Mouse (Mus musculus): ENCODE results near the gene Hrc. TPM values are rescaled to one million over a fixed set of nuclear protein-coding genes. Genes with fewer than 3 reads are reported as not detected.

Gene Hrc
- total and polyA plus RNA-seq, 3 experiments = 0.22 TPM; not detected in 2

GRCm38 (mm10) chr7:45374620-45375019, 39.5 kb downstream of the Hrc start (continued):
- peak; percentile 63 to 83; a peak in 3 of 4 replicates for TF ChIP-seq EP300 (IDR thresholded peaks at IDR 0.05; ENCODE audit: low read depth in 1 of 2, low read length in 2 of 2)
- TF ChIP-seq SIN3A (IDR thresholded peaks at IDR 0.05; ENCODE audit: low read length) = peak; percentile 61
- TF ChIP-seq HCFC1 (IDR thresholded peaks at IDR 0.05; ENCODE audit: low read depth, low read length) = peak; percentile 32; the same call in 1 of the 2 replicates
- 0 out of 2 replicates have a peak, but pooled peaks have one; percentile 39 for TF ChIP-seq ZNF384 (IDR thresholded peaks at IDR 0.05; ENCODE audit: low read depth, low read length)

- no peaks in the 10 kb centered on the region; the same call in 1 of the 2 replicates for H3K79me2 ChIP-seq (ENCODE audit: control insufficient read depth, insufficient read depth, low read length, poor library complexity)
- DNase-seq (ENCODE audit: low read depth, low spot score) = no peak
- H3K27me3 ChIP-seq (ENCODE audit: control insufficient read depth in 1 of 2, insufficient read depth in 2 of 2, low read length in 2 of 2) = no peaks in the 10 kb centered on the region
- 0 out of 2 replicates have a peak, but pooled peaks have one; percentile 33 for TF ChIP-seq ZMIZ1 (IDR thresholded peaks at IDR 0.05; ENCODE audit: low read depth, low read length)
- TF ChIP-seq NRF1 (IDR thresholded peaks at IDR 0.05; ENCODE audit: insufficient read depth, low read depth, low read length, poor library complexity, severe bottlenecking) = no peak
- peaks cover 3 to 6% of the 10 kb centered on the region in 2 experiments; a peak in 3 of 4 replicates for H3K4me1 ChIP-seq (ENCODE audit: control insufficient read depth in 1 of 2, insufficient read depth in 2 of 2, low read length in 2 of 2)
- no peak overlapping the region for H3K4me3 ChIP-seq (ENCODE audit: control insufficient read depth in 1 of 2, insufficient read depth in 1 of 2, low read depth in 2 of 2, low read length in 2 of 2)
- peaks cover 30 to 34% of the 10 kb centered on the region in 2 experiments for H3K36me3 ChIP-seq (ENCODE audit: control insufficient read depth in 1 of 2, insufficient read depth in 2 of 2, low read length in 2 of 2)
- H3K9ac ChIP-seq (ENCODE audit: control insufficient read depth, low read depth, low read length, poor library complexity, severe bottlenecking) = no peak overlapping the region
- H3K27ac ChIP-seq (ENCODE audit: control insufficient read depth, low read depth, low read length) = no peak overlapping the region
- H3K9me3 ChIP-seq (replicated peaks; ENCODE audit: insufficient read depth, low read length) = no peaks in the 10 kb centered on the region
These were observed 41.0 kb downstream of the Hrc start for GRCm38 (mm10) chr7:45376057-45376456.

GRCm38 (mm10) chr7:45386077-45386476, 51.0 kb downstream of the Hrc start:
- peak; percentile 57 for DNase-seq (ENCODE audit: low read depth, low spot score)
- H3K9ac ChIP-seq (ENCODE audit: control insufficient read depth, low read depth, low read length, poor library complexity, severe bottlenecking) = no peak overlapping the region
- H3K79me2 ChIP-seq (ENCODE audit: control insufficient read depth, insufficient read depth, low read length, poor library complexity) = peaks cover 12% of the 10 kb centered on the region
- TF ChIP-seq GABPA (IDR thresholded peaks at IDR 0.05; ENCODE audit: low read depth, low read length) (no peak), MAX (IDR thresholded peaks at IDR 0.05; ENCODE audit: low read length) (peak; percentile 35; the same call in 1 of the 2 replicates), JUND (IDR thresholded peaks at IDR 0.05; ENCODE audit: low read depth, low read length) (no peak), USF1 (IDR thresholded peaks at IDR 0.05; ENCODE audit: low read depth, low read length) (peak; percentile 44; the same call in 1 of the 2 replicates), TAL1 (IDR thresholded peaks at IDR 0.05; ENCODE audit: low read length) (no peak), MYC (IDR thresholded peaks at IDR 0.05; ENCODE audit: low read depth, low read length) (0 out of 2 replicates have a peak, but pooled peaks have one; percentile 18), POLR2A (IDR thresholded peaks at IDR 0.05; ENCODE audit: control insufficient read depth in 1 of 2, insufficient read depth in 1 of 2, low read depth in 1 of 2, low read length in 2 of 2, poor library complexity in 1 of 2) (0 out of 4 replicates have a peak, but pooled peaks of 1 of the 2 experiments have one; percentile 32), CTCF (IDR thresholded peaks at IDR 0.05 in 2 of 3, conservative IDR thresholded peaks at IDR 0.05 in 1 of 3; ENCODE audit: control insufficient read depth in 1 of 3, insufficient read depth in 1 of 3, low read depth in 2 of 3, low read length in 3 of 3, poor library complexity in 1 of 3, severe bottlenecking in 1 of 3) (peak; percentile 32 to 49 (median 49); a peak in 4 of 6 replicates), E2F4 (IDR thresholded peaks at IDR 0.05; ENCODE audit: borderline replicate concordance, low read depth, low read length) (no peak), SIN3A (IDR thresholded peaks at IDR 0.05; ENCODE audit: low read length) (no peak), NRF1 (IDR thresholded peaks at IDR 0.05; ENCODE audit: insufficient read depth, low read depth, low read length, poor library complexity, severe bottlenecking) (no peak), BHLHE40 (IDR thresholded peaks at IDR 0.05; ENCODE audit: borderline replicate concordance, low read depth, low read length) (no peak), ETS1 (IDR thresholded peaks at IDR 0.05; ENCODE audit: low read depth, low read length) (no peak), RAD21 (IDR thresholded peaks at IDR 0.05; ENCODE audit: low read depth, low read length) (no peak)
- no peak overlapping the region for H3K27ac ChIP-seq (ENCODE audit: control insufficient read depth, low read depth, low read length)
- H3K9me3 ChIP-seq (replicated peaks; ENCODE audit: insufficient read depth, low read length) = no peaks in the 10 kb centered on the region
- no peak overlapping the region for H3K4me3 ChIP-seq (ENCODE audit: control insufficient read depth in 1 of 2, insufficient read depth in 1 of 2, low read depth in 2 of 2, low read length in 2 of 2)
- H3K36me3 ChIP-seq (ENCODE audit: control insufficient read depth in 1 of 2, insufficient read depth in 2 of 2, low read length in 2 of 2) = peaks cover 25 to 66% of the 10 kb centered on the region in 2 experiments
- no peaks in the 10 kb centered on the region for H3K27me3 ChIP-seq (ENCODE audit: control insufficient read depth in 1 of 2, insufficient read depth in 2 of 2, low read length in 2 of 2)
- no peaks in the 10 kb centered on the region for H3K4me1 ChIP-seq (ENCODE audit: control insufficient read depth in 1 of 2, insufficient read depth in 2 of 2, low read length in 2 of 2)

Other genes with a start within 250 kb of the Hrc start
Only the 30 nearest of the 36 such genes appear.
- gene Gm45713, start 199.1 kb upstream of the Hrc start, total RNA-seq (2012; rRNA removed) = 0.69 and 3.9 TPM in 2 replicates
- not detected for gene Gm45713, start 199.1 kb upstream of the Hrc start, polyA plus RNA-seq (2012; ENCODE audit: insufficient read depth in 1 of 2, insufficient read length in 2 of 2, low read depth in 1 of 2, low replicate concordance in 2 of 2, missing spikeins in 1 of 2)
- 9.5 and 13.0 TPM in 2 replicates for gene Flt3l, start 198.9 kb upstream of the Hrc start, total RNA-seq (2012; rRNA removed)
- gene Flt3l, start 198.9 kb upstream of the Hrc start, polyA plus RNA-seq (2012; ENCODE audit: insufficient read depth in 1 of 2, insufficient read length in 2 of 2, low read depth in 1 of 2, low replicate concordance in 2 of 2, missing spikeins in 1 of 2) = 10 to 100 TPM in 1 of 2 experiments, not detected in 1; 35.4 TPM
- gene Pih1d1, start 181.0 kb upstream of the Hrc start, total RNA-seq (2012; rRNA removed) = 119 and 141 TPM in 2 replicates
- gene Pih1d1, start 181.0 kb upstream of the Hrc start, polyA plus RNA-seq (2012; ENCODE audit: insufficient read depth in 1 of 2, insufficient read length in 2 of 2, low read depth in 1 of 2, low replicate concordance in 2 of 2, missing spikeins in 1 of 2) = 100 to 1,000 TPM in 1 of 2 experiments, not detected in 1; 148 TPM
- gene Aldh16a1, start 180.7 kb upstream of the Hrc start, total RNA-seq (2012; rRNA removed) = 33.9 and 34.0 TPM in 2 replicates
- gene Aldh16a1, start 180.7 kb upstream of the Hrc start, polyA plus RNA-seq (2012; ENCODE audit: insufficient read depth in 1 of 2, insufficient read length in 2 of 2, low read depth in 1 of 2, low replicate concordance in 2 of 2, missing spikeins in 1 of 2) = 10 to 100 TPM in 1 of 2 experiments, not detected in 1; 61.6 TPM
- gene Slc17a7, start 171.3 kb upstream of the Hrc start, total RNA-seq (2012; rRNA removed) = 0.23 TPM in 2 replicates
- gene Slc17a7, start 171.3 kb upstream of the Hrc start, polyA plus RNA-seq (2012; ENCODE audit: insufficient read depth in 1 of 2, insufficient read length in 2 of 2, low read depth in 1 of 2, low replicate concordance in 2 of 2, missing spikeins in 1 of 2) = 1 to 10 TPM in 1 of 2 experiments, not detected in 1; 1.0 TPM
- not detected in 2 replicates for gene Gfy, start 155.7 kb upstream of the Hrc start, total RNA-seq (2012; rRNA removed)
- gene Gfy, start 155.7 kb upstream of the Hrc start, polyA plus RNA-seq (2012; ENCODE audit: insufficient read depth in 1 of 2, insufficient read length in 2 of 2, low read depth in 1 of 2, low replicate concordance in 2 of 2, missing spikeins in 1 of 2) = not detected
- gene Pth2, start 154.3 kb upstream of the Hrc start, total RNA-seq (2012; rRNA removed) = not detected in 2 replicates
- not detected for gene Pth2, start 154.3 kb upstream of the Hrc start, polyA plus RNA-seq (2012; ENCODE audit: insufficient read depth in 1 of 2, insufficient read length in 2 of 2, low read depth in 1 of 2, low replicate concordance in 2 of 2, missing spikeins in 1 of 2)
- gene Ccdc155, start 130.4 kb upstream of the Hrc start, total RNA-seq (2012; rRNA removed) = 0.16 and 0.27 TPM in 2 replicates
- gene Ccdc155, start 130.4 kb upstream of the Hrc start, polyA plus RNA-seq (2012; ENCODE audit: insufficient read depth in 1 of 2, insufficient read length in 2 of 2, low read depth in 1 of 2, low replicate concordance in 2 of 2, missing spikeins in 1 of 2) = under 1 TPM in 1 of 2 experiments, not detected in 1; 0.38 TPM
- 8.5 and 9.2 TPM in 2 replicates for gene Dkkl1, start 123.1 kb upstream of the Hrc start, total RNA-seq (2012; rRNA removed)
- gene Dkkl1, start 123.1 kb upstream of the Hrc start, polyA plus RNA-seq (2012; ENCODE audit: insufficient read depth in 1 of 2, insufficient read length in 2 of 2, low read depth in 1 of 2, low replicate concordance in 2 of 2, missing spikeins in 1 of 2) = 10 to 100 TPM in 1 of 2 experiments, not detected in 1; 32.0 TPM
- 0.19 TPM in 1 of 2 replicates, not detected in the other for gene Tead2, start 119.5 kb upstream of the Hrc start, total RNA-seq (2012; rRNA removed)
- under 1 TPM in 1 of 2 experiments, not detected in 1; 0.38 TPM for gene Tead2, start 119.5 kb upstream of the Hrc start, polyA plus RNA-seq (2012; ENCODE audit: insufficient read depth in 1 of 2, insufficient read length in 2 of 2, low read depth in 1 of 2, low replicate concordance in 2 of 2, missing spikeins in 1 of 2)
- gene Cd37, start 96.2 kb upstream of the Hrc start, total RNA-seq (2012; rRNA removed) = 17.2 and 22.4 TPM in 2 replicates
- 100 to 1,000 TPM in 1 of 2 experiments, not detected in 1; 111 TPM for gene Cd37, start 96.2 kb upstream of the Hrc start, polyA plus RNA-seq (2012; ENCODE audit: insufficient read depth in 1 of 2, insufficient read length in 2 of 2, low read depth in 1 of 2, low replicate concordance in 2 of 2, missing spikeins in 1 of 2)
- not detected in 2 replicates for gene Slc6a16, start 94.2 kb upstream of the Hrc start, total RNA-seq (2012; rRNA removed)
- not detected for gene Slc6a16, start 94.2 kb upstream of the Hrc start, polyA plus RNA-seq (2012; ENCODE audit: insufficient read depth in 1 of 2, insufficient read length in 2 of 2, low read depth in 1 of 2, low replicate concordance in 2 of 2, missing spikeins in 1 of 2)
- gene Slc6a21, start 57.8 kb upstream of the Hrc start, total RNA-seq (2012; rRNA removed) = not detected in 2 replicates
- gene Slc6a21, start 57.8 kb upstream of the Hrc start, polyA plus RNA-seq (2012; ENCODE audit: insufficient read depth in 1 of 2, insufficient read length in 2 of 2, low read depth in 1 of 2, low replicate concordance in 2 of 2, missing spikeins in 1 of 2) = not detected
- 4.5 and 4.8 TPM in 2 replicates for gene Trpm4, start 1.5 kb upstream of the Hrc start, total RNA-seq (2012; rRNA removed)
- 1 to 10 TPM in 1 of 2 experiments, not detected in 1; 6.9 TPM for gene Trpm4, start 1.5 kb upstream of the Hrc start, polyA plus RNA-seq (2012; ENCODE audit: insufficient read depth in 1 of 2, insufficient read length in 2 of 2, low read depth in 1 of 2, low replicate concordance in 2 of 2, missing spikeins in 1 of 2)
- gene Ppfia3, start 31.7 kb downstream of the Hrc start, total RNA-seq (2012; rRNA removed) = 3.0 and 3.4 TPM in 2 replicates
- gene Ppfia3, start 31.7 kb downstream of the Hrc start, polyA plus RNA-seq (2012; ENCODE audit: insufficient read depth in 1 of 2, insufficient read length in 2 of 2, low read depth in 1 of 2, low replicate concordance in 2 of 2, missing spikeins in 1 of 2) = 1 to 10 TPM in 1 of 2 experiments, not detected in 1; 5.9 TPM
- 1.3 and 1.4 TPM in 2 replicates for gene Lin7b, start 35.3 kb downstream of the Hrc start, total RNA-seq (2012; rRNA removed)
- 1 to 10 TPM in 1 of 2 experiments, not detected in 1; 3.8 TPM for gene Lin7b, start 35.3 kb downstream of the Hrc start, polyA plus RNA-seq (2012; ENCODE audit: insufficient read depth in 1 of 2, insufficient read length in 2 of 2, low read depth in 1 of 2, low replicate concordance in 2 of 2, missing spikeins in 1 of 2)
- gene Snrnp70, start 60.5 kb downstream of the Hrc start, total RNA-seq (2012; rRNA removed) = 260 and 272 TPM in 2 replicates
- 1,000 to 10,000 TPM in 1 of 2 experiments, 100 to 1,000 TPM in 1; 588 to 1,478 TPM for gene Snrnp70, start 60.5 kb downstream of the Hrc start, polyA plus RNA-seq (2012; ENCODE audit: insufficient read depth in 1 of 2, insufficient read length in 2 of 2, low read depth in 1 of 2, low replicate concordance in 2 of 2, missing spikeins in 1 of 2)
- 0.07 TPM in 1 of 2 replicates, not detected in the other for gene Kcna7, start 70.4 kb downstream of the Hrc start, total RNA-seq (2012; rRNA removed)
- gene Kcna7, start 70.4 kb downstream of the Hrc start, polyA plus RNA-seq (2012; ENCODE audit: insufficient read depth in 1 of 2, insufficient read length in 2 of 2, low read depth in 1 of 2, low replicate concordance in 2 of 2, missing spikeins in 1 of 2) = under 1 TPM in 1 of 2 experiments, not detected in 1; 0.06 TPM
- gene Ntf5, start 78.4 kb downstream of the Hrc start, total RNA-seq (2012; rRNA removed) = 0.54 and 0.92 TPM in 2 replicates
- gene Ntf5, start 78.4 kb downstream of the Hrc start, polyA plus RNA-seq (2012; ENCODE audit: insufficient read depth in 1 of 2, insufficient read length in 2 of 2, low read depth in 1 of 2, low replicate concordance in 2 of 2, missing spikeins in 1 of 2) = 1 to 10 TPM in 1 of 2 experiments, not detected in 1; 1.9 TPM
- gene Lhb, start 85.5 kb downstream of the Hrc start, total RNA-seq (2012; rRNA removed) = 0.19 TPM in 1 of 2 replicates, not detected in the other
- under 1 TPM in 1 of 2 experiments, not detected in 1; 0.28 TPM for gene Lhb, start 85.5 kb downstream of the Hrc start, polyA plus RNA-seq (2012; ENCODE audit: insufficient read depth in 1 of 2, insufficient read length in 2 of 2, low read depth in 1 of 2, low replicate concordance in 2 of 2, missing spikeins in 1 of 2)
- gene Gys1, start 99.6 kb downstream of the Hrc start, total RNA-seq (2012; rRNA removed) = 12.8 and 15.0 TPM in 2 replicates
- 10 to 100 TPM in 1 of 2 experiments, not detected in 1; 46.9 TPM for gene Gys1, start 99.6 kb downstream of the Hrc start, polyA plus RNA-seq (2012; ENCODE audit: insufficient read depth in 1 of 2, insufficient read length in 2 of 2, low read depth in 1 of 2, low replicate concordance in 2 of 2, missing spikeins in 1 of 2)
- gene Ruvbl2, start 102.8 kb downstream of the Hrc start, total RNA-seq (2012; rRNA removed) = 434 and 469 TPM in 2 replicates
- gene Ruvbl2, start 102.8 kb downstream of the Hrc start, polyA plus RNA-seq (2012; ENCODE audit: insufficient read depth in 1 of 2, insufficient read length in 2 of 2, low read depth in 1 of 2, low replicate concordance in 2 of 2, missing spikeins in 1 of 2) = 100 to 1,000 TPM in 1 of 2 experiments, not detected in 1; 758 TPM
- gene Ftl1, start 124.6 kb downstream of the Hrc start, total RNA-seq (2012; rRNA removed) = 1,416 and 1,470 TPM in 2 replicates
- gene Ftl1, start 124.6 kb downstream of the Hrc start, polyA plus RNA-seq (2012; ENCODE audit: insufficient read depth in 1 of 2, insufficient read length in 2 of 2, low read depth in 1 of 2, low replicate concordance in 2 of 2, missing spikeins in 1 of 2) = 1,000 to 10,000 TPM in 1 of 2 experiments, not detected in 1; 2,290 TPM
- 105 and 130 TPM in 2 replicates for gene Bax, start 131.6 kb downstream of the Hrc start, total RNA-seq (2012; rRNA removed)
- 100 to 1,000 TPM; 205 to 778 TPM for gene Bax, start 131.6 kb downstream of the Hrc start, polyA plus RNA-seq (2012; ENCODE audit: insufficient read depth in 1 of 2, insufficient read length in 2 of 2, low read depth in 1 of 2, low replicate concordance in 2 of 2, missing spikeins in 1 of 2)
- 0.56 and 1.1 TPM in 2 replicates for gene Tulp2, start 146.6 kb downstream of the Hrc start, total RNA-seq (2012; rRNA removed)
- gene Tulp2, start 146.6 kb downstream of the Hrc start, polyA plus RNA-seq (2012; ENCODE audit: insufficient read depth in 1 of 2, insufficient read length in 2 of 2, low read depth in 1 of 2, low replicate concordance in 2 of 2, missing spikeins in 1 of 2) = 1 to 10 TPM in 1 of 2 experiments, not detected in 1; 1.2 TPM
- not detected in 2 replicates for gene Gm45808, start 151.5 kb downstream of the Hrc start, total RNA-seq (2012; rRNA removed)
- not detected for gene Gm45808, start 151.5 kb downstream of the Hrc start, polyA plus RNA-seq (2012; ENCODE audit: insufficient read depth in 1 of 2, insufficient read length in 2 of 2, low read depth in 1 of 2, low replicate concordance in 2 of 2, missing spikeins in 1 of 2)
- 0.08 and 0.10 TPM in 2 replicates for gene Dhdh, start 153.5 kb downstream of the Hrc start, total RNA-seq (2012; rRNA removed)
- gene Dhdh, start 153.5 kb downstream of the Hrc start, polyA plus RNA-seq (2012; ENCODE audit: insufficient read depth in 1 of 2, insufficient read length in 2 of 2, low read depth in 1 of 2, low replicate concordance in 2 of 2, missing spikeins in 1 of 2) = 1 to 10 TPM in 1 of 2 experiments, not detected in 1; 1.6 TPM
- 196 and 224 TPM in 2 replicates for gene Nucb1, start 175.1 kb downstream of the Hrc start, total RNA-seq (2012; rRNA removed)
- 100 to 1,000 TPM in 1 of 2 experiments, 10 to 100 TPM in 1; 92.3 to 343 TPM for gene Nucb1, start 175.1 kb downstream of the Hrc start, polyA plus RNA-seq (2012; ENCODE audit: insufficient read depth in 1 of 2, insufficient read length in 2 of 2, low read depth in 1 of 2, low replicate concordance in 2 of 2, missing spikeins in 1 of 2)
- gene Ppp1r15a, start 191.0 kb downstream of the Hrc start, total RNA-seq (2012; rRNA removed) = 27.0 and 27.2 TPM in 2 replicates
- gene Ppp1r15a, start 191.0 kb downstream of the Hrc start, polyA plus RNA-seq (2012; ENCODE audit: insufficient read depth in 1 of 2, insufficient read length in 2 of 2, low read depth in 1 of 2, low replicate concordance in 2 of 2, missing spikeins in 1 of 2) = 10 to 100 TPM in 1 of 2 experiments, not detected in 1; 78.0 TPM
- gene Plekha4, start 191.0 kb downstream of the Hrc start, total RNA-seq (2012; rRNA removed) = 0.12 and 0.36 TPM in 2 replicates
- under 1 TPM in 1 of 2 experiments, not detected in 1; 0.65 TPM for gene Plekha4, start 191.0 kb downstream of the Hrc start, polyA plus RNA-seq (2012; ENCODE audit: insufficient read depth in 1 of 2, insufficient read length in 2 of 2, low read depth in 1 of 2, low replicate concordance in 2 of 2, missing spikeins in 1 of 2)